Mouse (Mus musculus) erythroblast, embryonic 14.5 days (primary cell): ENCODE measurements at regions not wholly inside any gene's neighbourhood (a gene's known extent, or its start where the extent isn't known, plus 50 kb on each side); places are given as distances from the start of the nearest gene placed in this dataset.

ENCODE experiments used
- H3K27me3 ChIP-seq: 2 replicates; pipeline ENCODE4 v1.6.1; 2012; ENCODE audit warnings: inconsistent platforms; ENCODE audit not compliant: control insufficient read depth
- H3K36me3 ChIP-seq: 2 replicates; pipeline ENCODE4 v1.6.1; 2012; ENCODE audit warnings: mild to moderate bottlenecking, inconsistent platforms; ENCODE audit not compliant: control insufficient read depth
- H3K4me1 ChIP-seq: 2 replicates; pipeline ENCODE4 v1.6.1; 2012; ENCODE audit warnings: inconsistent platforms; ENCODE audit not compliant: control insufficient read depth
- H3K4me3 ChIP-seq: replicated peaks from 2 replicates; pipeline ENCODE3; 2012; ENCODE audit warnings: moderate library complexity, mild to moderate bottlenecking, inconsistent platforms
- H3K9me3 ChIP-seq: 2 replicates; pipeline ENCODE4 v1.6.1; 2012; ENCODE audit warnings: low read length, inconsistent platforms, mixed read lengths; ENCODE audit not compliant: control insufficient read depth
- GATA1 ChIP-seq: IDR thresholded peaks from 2 replicates; pipeline ENCODE4 v1.6.1; 2012; ENCODE audit warnings: low read length, inconsistent platforms, mixed read lengths
- TAL1 ChIP-seq: IDR thresholded peaks from 3 replicates; pipeline ENCODE4 v1.6.1; 2012; ENCODE audit warnings: low read length, inconsistent platforms, mixed read lengths

DNA sequence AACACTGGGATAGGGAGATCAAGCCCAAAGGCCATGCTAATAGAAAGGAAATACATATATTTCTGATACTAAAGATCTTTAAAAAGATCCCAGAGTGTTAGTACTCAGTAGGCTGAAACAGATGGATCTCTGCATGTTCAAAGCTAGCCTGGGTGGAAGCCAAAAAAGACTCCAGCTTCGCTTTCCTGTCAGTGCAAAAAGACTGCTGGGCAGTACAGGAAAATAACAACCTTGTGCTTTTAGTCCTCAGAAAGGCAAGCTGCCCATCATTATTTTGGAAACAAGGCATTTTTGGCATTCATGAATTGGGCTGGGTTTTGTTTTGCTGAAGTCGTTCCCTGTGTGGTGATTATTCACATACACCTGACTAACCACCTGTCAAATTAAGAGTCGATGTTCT is 56.9 kb upstream of the Cited2 start:
- Histone ChIP-seq H3K36me3 (no peaks in the 10 kb centered on the region), H3K4me3 (no peak overlapping the region), H3K4me1 (0 out of 2 replicates have a peak, but pooled peaks cover 1% of the 10 kb centered on the region), H3K27me3 (no peaks in the 10 kb centered on the region), H3K9me3 (no peaks in the 10 kb centered on the region)
- no peak for TF ChIP-seq TAL1
- TF ChIP-seq GATA1: no peak

GRCm38 (mm10) chr10:17669401-17669800 is 53.6 kb upstream of the Cited2 start:
- no peaks in the 10 kb centered on the region for H3K36me3 ChIP-seq
- H3K4me3 ChIP-seq: no peak overlapping the region
- H3K27me3 ChIP-seq: no peaks in the 10 kb centered on the region
- TF ChIP-seq TAL1 (no peak), GATA1 (no peak)
- no peaks in the 10 kb centered on the region for H3K9me3 ChIP-seq
- H3K4me1 ChIP-seq: 0 out of 2 replicates have a peak, but pooled peaks cover 1% of the 10 kb centered on the region
